Mouse (Mus musculus): ENCODE measurements at regions not wholly inside any gene's neighbourhood (a gene's known extent, or its start where the extent isn't known, plus 50 kb on each side); places are given as distances from the start of the nearest gene placed in this dataset.

DNA sequence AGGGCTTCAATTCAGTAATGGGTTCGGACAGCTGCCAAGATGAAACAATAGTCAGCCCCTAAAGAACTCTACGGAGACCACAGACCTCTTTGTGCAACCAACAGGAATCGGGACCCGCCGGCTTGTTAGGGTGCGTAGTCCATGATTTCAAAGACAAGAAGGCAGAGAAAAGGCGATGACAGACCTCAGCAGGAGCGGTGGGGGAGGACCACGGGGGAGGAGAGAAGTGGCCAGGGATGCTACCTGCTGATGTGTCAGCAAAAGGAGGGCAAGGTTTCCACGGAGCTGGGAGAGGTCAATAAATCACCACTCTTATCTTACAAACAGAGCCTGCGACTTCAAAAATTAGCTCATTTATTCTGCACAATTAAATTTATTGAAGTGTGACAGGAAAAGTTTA, 388.4 kb upstream of the Id4 start:
- TF ChIP-seq ZC3H11A (IDR thresholded peaks at IDR 0.05; ENCODE audit: low read depth, low read length), result no peak
- no peak for TF ChIP-seq MAZ (IDR thresholded peaks at IDR 0.05; ENCODE audit: low read depth, low read length)
